Mouse (Mus musculus) gastrocnemius, adult 2 months (tissue): Measurements from ENCODE around the gene Ankrd10. TPM values are rescaled to one million over a fixed set of nuclear protein-coding genes. Genes with fewer than 3 reads are reported as not detected.
"Not testable (repeated sequence)": the region's sequence is repeated elsewhere in the genome, so short reads cannot be mapped to it uniquely, and the experiment has no call there.

Experiments
- DNase-seq: peaks from one replicate; pipeline ENCODE4 v3.0.0; 2022
- H3K27ac ChIP-seq: fragments of 200-600 bp; 2 replicates; pipeline ENCODE4 v1.8.1; 2022; ENCODE audit warnings: mild to moderate bottlenecking
- H3K4me3 ChIP-seq: fragments of 200-600 bp; 2 replicates; pipeline ENCODE4 v1.8.1; 2022; ENCODE audit warnings: mild to moderate bottlenecking, moderate library complexity
- CTCF ChIP-seq: fragments of 200-600 bp; IDR thresholded peaks from 2 replicates; pipeline ENCODE4 v1.8.1; 2022; ENCODE audit warnings: antibody characterized with exemption, mild to moderate bottlenecking, moderate library complexity
- intact Hi-C: fragments of 180-260 bp; cut with DNase I; formaldehyde crosslinking; loops from one replicate; pipeline ENCODE4 v1.15.1; 2025
- microRNA-seq: library from miRNA; unstranded; fragments of <30 nt; microRNA quantifications from one replicate; pipeline ENCODE4 v1.2.0, GENCODE M21; 2021
- total RNA-seq, 2 experiments: library from RNA; stranded (reverse); gene quantifications; 2 replicates each; pipeline ENCODE4 v1.2.3; 2021

Ankrd10 gene
- total RNA-seq, 2 experiments from 2014 or later, result 15.3 to 16.0 TPM

GRCm38 (mm10) chr8:11569260-11570097, 66.1 kb downstream of the Ankrd10 start:
- Histone ChIP-seq H3K27ac (no peak overlapping the region), H3K4me3 (no peak overlapping the region)
- no peak for TF ChIP-seq CTCF
- intact Hi-C loops, result no loop called here
- DNase-seq, result no peak

- intact Hi-C loops, result not testable (repeated sequence)
Observed at GRCm38 (mm10) chr8:11568193-11568592, 67.4 kb downstream of the Ankrd10 start.

GRCm38 (mm10) chr8:11564721-11565120, 70.8 kb downstream of the Ankrd10 start:
- DNase-seq, result no peak
- H3K27ac ChIP-seq, result no peak overlapping the region
- H3K4me3 ChIP-seq, result no peak overlapping the region
- TF ChIP-seq CTCF, result no peak
- intact Hi-C loops, result no loop called here

More at GRCm38 (mm10) chr8:11568193-11568592, 67.4 kb downstream of the Ankrd10 start:
- not testable (repeated sequence) for H3K27ac ChIP-seq, DNase-seq, H3K4me3 ChIP-seq

GRCm38 (mm10) chr8:11564236-11564635, 71.3 kb downstream of the Ankrd10 start:
- no peak for TF ChIP-seq CTCF
- intact Hi-C loops, result no loop called here
- H3K27ac ChIP-seq, result no peak overlapping the region
- no peak for DNase-seq
- H3K4me3 ChIP-seq, result no peak overlapping the region

Small RNAs within 50 kb of the gene (microRNA-seq; reads per million reads assigned to microRNA genes)
- gene Mir7238, result not detected

Other genes with a start within 250 kb of the Ankrd10 start
- gene Rab20, start 157.0 kb downstream of the Ankrd10 start, total RNA-seq, result 1 to 10 TPM; 1.3 to 2.5 TPM
- 10 to 100 TPM; 28.1 to 31.2 TPM for gene Naxd, start 138.3 kb downstream of the Ankrd10 start, total RNA-seq
- gene Cars2, start 85.0 kb downstream of the Ankrd10 start, total RNA-seq, result 10 to 100 TPM; 13.8 to 19.4 TPM
- 10 to 100 TPM; 15.5 to 19.9 TPM for gene Ing1, start 80.2 kb downstream of the Ankrd10 start, total RNA-seq
- not detected for gene 1700016D06Rik, start 65.3 kb upstream of the Ankrd10 start, total RNA-seq
- 10 to 100 TPM; 30.3 to 50.9 TPM for gene Arhgef7, start 92.0 kb upstream of the Ankrd10 start, total RNA-seq
- gene Tex29, start 204.7 kb upstream of the Ankrd10 start, total RNA-seq, result not detected